Mouse (Mus musculus): Measurements from ENCODE around the gene Pde4dip. TPM values are rescaled to one million over a fixed set of nuclear protein-coding genes. Genes with fewer than 3 reads are reported as not detected.

The Pde4dip gene
- 38.0 and 39.3 TPM in 2 replicates for polyA plus RNA-seq (2012; rRNA removed)

- no peak for DNase-seq (ENCODE audit: low read depth)
Measured at GRCm38 (mm10) chr3:97888168-97888901, at the start of gene Pde4dip. TSS of gene Pde4dip (minus strand) at chr3:97888707.

- no peak for DNase-seq (ENCODE audit: low read depth)
Measured at GRCm38 (mm10) chr3:97937945-97938266, 49.4 kb upstream of the Pde4dip start.

- no peak for DNase-seq (ENCODE audit: low read depth)
Measured at GRCm38 (mm10) chr3:97937068-97937944, 48.8 kb upstream of the Pde4dip start.

- DNase-seq (ENCODE audit: low read depth) = no peak
Measured at GRCm38 (mm10) chr3:97934331-97935300, 46.1 kb upstream of the Pde4dip start.

GRCm38 (mm10) chr3:97933811-97934210 lies 45.3 kb upstream of the Pde4dip start:
- no peak for DNase-seq (ENCODE audit: low read depth)

- no peak for DNase-seq (ENCODE audit: low read depth)
Measured at GRCm38 (mm10) chr3:97933251-97933650, 44.7 kb upstream of the Pde4dip start.

GRCm38 (mm10) chr3:97932771-97933170 lies 44.3 kb upstream of the Pde4dip start:
- DNase-seq (ENCODE audit: low read depth) = no peak

GRCm38 (mm10) chr3:97932131-97932530 lies 43.6 kb upstream of the Pde4dip start:
- no peak for DNase-seq (ENCODE audit: low read depth)

GRCm38 (mm10) chr3:97931310-97931885 lies 42.9 kb upstream of the Pde4dip start:
- no peak for DNase-seq (ENCODE audit: low read depth)

GRCm38 (mm10) chr3:97930787-97931158 lies 42.3 kb upstream of the Pde4dip start:
- DNase-seq (ENCODE audit: low read depth) = no peak

GRCm38 (mm10) chr3:97930141-97930786 lies 41.8 kb upstream of the Pde4dip start:
- no peak for DNase-seq (ENCODE audit: low read depth)

- no peak for DNase-seq (ENCODE audit: low read depth)
Measured at GRCm38 (mm10) chr3:97928968-97929858, 40.7 kb upstream of the Pde4dip start.

- no peak for DNase-seq (ENCODE audit: low read depth)
Measured at GRCm38 (mm10) chr3:97927322-97927721, 38.8 kb upstream of the Pde4dip start.

GRCm38 (mm10) chr3:97925246-97925645 lies 36.7 kb upstream of the Pde4dip start:
- DNase-seq (ENCODE audit: low read depth) = no peak

GRCm38 (mm10) chr3:97918885-97919550 lies 30.5 kb upstream of the Pde4dip start:
- DNase-seq (ENCODE audit: low read depth) = peak; percentile 56

GRCm38 (mm10) chr3:97915081-97915480 lies 26.6 kb upstream of the Pde4dip start:
- no peak for DNase-seq (ENCODE audit: low read depth)

- DNase-seq (ENCODE audit: low read depth) = no peak
Measured at GRCm38 (mm10) chr3:97911093-97911492, 22.6 kb upstream of the Pde4dip start.

- no peak for DNase-seq (ENCODE audit: low read depth)
Measured at GRCm38 (mm10) chr3:97909737-97910136, 21.2 kb upstream of the Pde4dip start.

- no peak for DNase-seq (ENCODE audit: low read depth)
Measured at GRCm38 (mm10) chr3:97901586-97901985, 13.1 kb upstream of the Pde4dip start.

Data from gonadal fat pad, adult 2 months (tissue).